Mouse (Mus musculus) limb, embryonic 14.5 days (tissue): ENCODE data around the gene Hk3. TPM values are rescaled to one million over a fixed set of nuclear protein-coding genes. Genes with fewer than 3 reads are reported as not detected.
A peak's percentile ranks its signal among the peaks of the same experiment; 100 is the strongest.

Source experiments
- ATAC-seq: fragments of 200-750 bp; cut with Nextera tagmentation; 2 replicates; pipeline ENCODE4 v1.8.0; 2017; ENCODE audit warnings: low read depth, moderate number of reproducible peaks, moderate TSS enrichment; ENCODE audit not compliant: low FRiP score
- DNase-seq: peaks from one replicate; pipeline ENCODE4 v3.0.0-alpha.2; 2015; ENCODE audit warnings: low spot score
- H3K27ac ChIP-seq: fragments of 300-500 bp; sonication (generic); replicated peaks from 2 replicates; pipeline ENCODE4 v1.5.1; 2014; ENCODE audit warnings: low read depth, mild to moderate bottlenecking, low read length, moderate library complexity, mixed read lengths
- H3K27me3 ChIP-seq: fragments of 300-500 bp; sonication (generic); 2 replicates; pipeline ENCODE4 v1.6.1; 2014; ENCODE audit warnings: low read length, mixed read lengths; ENCODE audit not compliant: control insufficient read depth, insufficient read depth
- H3K36me3 ChIP-seq: fragments of 300-500 bp; sonication (generic); 2 replicates; pipeline ENCODE4 v1.6.1; 2014; ENCODE audit warnings: mild to moderate bottlenecking, low read length, moderate library complexity, mixed read lengths; ENCODE audit not compliant: control insufficient read depth, insufficient read depth
- H3K4me1 ChIP-seq: fragments of 300-500 bp; sonication (generic); 2 replicates; pipeline ENCODE4 v1.6.1; 2014; ENCODE audit warnings: antibody characterized with exemption, low read length, mixed read lengths; ENCODE audit not compliant: control insufficient read depth, insufficient read depth
- H3K4me2 ChIP-seq: fragments of 300-500 bp; sonication (generic); replicated peaks from 2 replicates; pipeline ENCODE4 v1.6.1; 2014; ENCODE audit warnings: low read depth, mild to moderate bottlenecking, low read length, moderate library complexity; ENCODE audit not compliant: severe bottlenecking
- H3K4me3 ChIP-seq: fragments of 300-500 bp; sonication (generic); replicated peaks from 2 replicates; pipeline ENCODE4 v1.5.1; 2014; ENCODE audit warnings: low read length
- H3K9ac ChIP-seq: fragments of 300-500 bp; sonication (generic); 2 replicates; pipeline ENCODE4 v1.6.1; 2014; ENCODE audit warnings: mild to moderate bottlenecking, low read depth, low read length, moderate library complexity; ENCODE audit not compliant: severe bottlenecking
- H3K9me3 ChIP-seq: fragments of 300-500 bp; sonication (generic); 2 replicates; pipeline ENCODE4 v1.6.1; 2016; ENCODE audit warnings: low read length; ENCODE audit not compliant: control insufficient read depth
- POLR2A ChIP-seq: fragments of 200-500 bp; IDR thresholded peaks from 2 replicates; pipeline ENCODE4 v1.8.0; 2012; ENCODE audit warnings: inconsistent platforms, mild to moderate bottlenecking, moderate library complexity, borderline replicate concordance; ENCODE audit not compliant: insufficient read depth, insufficient read length; ENCODE audit errors: extremely low read depth
- WGBS: fragments of 180-500 bp; shearing (Covaris S2); extraction: QIAGEN DNeasy Blood & Tissue Kit; methylation state at CpG from one replicate; pipeline ENCODE4 v1.1.7; 2014; 5-methylcytosine and 5-hydroxymethylcytosine counted together
- polyA plus RNA-seq, 2 experiments: library from polyadenylated mRNA; depleted of rRNA in 1 of 2; stranded (reverse) in 1 of 2; unstranded in 1 of 2; fragments of >200 nt; fragmentation: Nextera tagmentation in 1 of 2; extraction: Ambion mirVana in 1 of 2; gene quantifications; 2 replicates each; pipeline versions ENCODE4 v1.2.1 to v1.2.3; 2012 to 2014

Gene Hk3
- polyA plus RNA-seq, 2 experiments = 1.5 to 1.7 TPM

GRCm38 (mm10) chr13:54970521-54971247 is 50.5 kb downstream of the Hk3 start:
- no peaks in the 10 kb centered on the region for H3K36me3 ChIP-seq
- H3K9me3 ChIP-seq = no peaks in the 10 kb centered on the region
- no peak overlapping the region for H3K27ac ChIP-seq
- no peaks in the 10 kb centered on the region for H3K27me3 ChIP-seq
- no peak for TF ChIP-seq POLR2A
- no peak overlapping the region for H3K4me2 ChIP-seq
- no peak overlapping the region for H3K4me3 ChIP-seq
- H3K4me1 ChIP-seq = no peaks in the 10 kb centered on the region
- no peak for ATAC-seq
- no peak overlapping the region for H3K9ac ChIP-seq
- 36% methylated on average over 14 of the region's 14 CpGs for WGBS
- peak; percentile 72 for DNase-seq

DNA sequence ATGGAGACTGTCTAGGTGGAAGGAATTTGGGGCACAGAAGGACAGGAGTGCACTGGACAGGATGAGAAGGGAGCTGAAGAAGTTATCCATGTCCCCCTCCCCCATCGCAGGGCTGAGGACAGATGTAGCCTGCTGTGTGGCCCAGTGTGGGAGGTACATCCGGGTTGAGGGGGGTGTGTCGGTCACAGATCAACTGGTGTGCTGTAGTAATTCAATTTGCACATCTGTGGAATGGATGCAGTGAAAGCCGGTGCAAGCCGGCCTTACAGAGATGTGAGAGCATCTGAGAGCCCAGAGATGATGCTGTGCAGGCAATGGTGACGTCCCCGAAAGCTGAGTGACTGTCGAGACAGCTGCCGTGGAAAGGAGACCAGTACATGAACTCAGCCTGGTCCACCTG is 51.7 kb downstream of the Hk3 start:
- TF ChIP-seq POLR2A = no peak
- no peak overlapping the region for H3K4me3 ChIP-seq

DNA sequence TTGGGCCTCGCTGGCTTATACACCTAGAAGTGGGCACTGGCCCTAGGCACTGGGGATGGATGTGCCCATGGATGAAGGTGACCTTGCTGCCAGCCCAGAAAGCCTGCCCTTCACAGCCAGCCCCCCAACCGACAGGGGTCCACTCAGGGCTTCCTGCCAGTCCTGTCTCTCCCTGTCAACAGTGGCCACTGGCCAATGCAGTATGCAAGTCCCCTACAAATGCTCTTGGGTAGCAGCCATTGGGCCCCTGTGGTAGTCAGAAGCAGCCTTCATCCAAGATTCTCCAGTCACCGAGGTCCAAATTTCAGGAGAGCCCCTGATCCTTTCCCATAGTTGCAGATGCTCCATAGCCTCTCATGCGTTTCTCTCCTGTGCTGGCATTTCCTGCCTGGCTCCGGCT is 52.5 kb downstream of the Hk3 start:
- WGBS = 60% methylated on average over 5 of the region's 5 CpGs
- H3K9ac ChIP-seq = no peak overlapping the region
- ATAC-seq (no peak), DNase-seq (no peak)
- no peaks in the 10 kb centered on the region for H3K4me1 ChIP-seq
- H3K4me2 ChIP-seq = no peak overlapping the region
- H3K4me3 ChIP-seq = no peak overlapping the region
- H3K27me3 ChIP-seq = no peaks in the 10 kb centered on the region
- H3K27ac ChIP-seq = no peak overlapping the region
- no peaks in the 10 kb centered on the region for H3K9me3 ChIP-seq
- H3K36me3 ChIP-seq = no peaks in the 10 kb centered on the region
- TF ChIP-seq POLR2A = no peak

More for the DNA sequence above, 51.7 kb downstream of the Hk3 start:
- no peak overlapping the region for H3K27ac ChIP-seq
- no peak for DNase-seq
- no peak for ATAC-seq
- H3K4me2 ChIP-seq = no peak overlapping the region
- WGBS = 43% methylated on average over 9 of the region's 9 CpGs
- no peaks in the 10 kb centered on the region for H3K4me1 ChIP-seq
- no peaks in the 10 kb centered on the region for H3K36me3 ChIP-seq
- no peaks in the 10 kb centered on the region for H3K27me3 ChIP-seq
- no peak overlapping the region for H3K9ac ChIP-seq
- H3K9me3 ChIP-seq = no peaks in the 10 kb centered on the region

DNA sequence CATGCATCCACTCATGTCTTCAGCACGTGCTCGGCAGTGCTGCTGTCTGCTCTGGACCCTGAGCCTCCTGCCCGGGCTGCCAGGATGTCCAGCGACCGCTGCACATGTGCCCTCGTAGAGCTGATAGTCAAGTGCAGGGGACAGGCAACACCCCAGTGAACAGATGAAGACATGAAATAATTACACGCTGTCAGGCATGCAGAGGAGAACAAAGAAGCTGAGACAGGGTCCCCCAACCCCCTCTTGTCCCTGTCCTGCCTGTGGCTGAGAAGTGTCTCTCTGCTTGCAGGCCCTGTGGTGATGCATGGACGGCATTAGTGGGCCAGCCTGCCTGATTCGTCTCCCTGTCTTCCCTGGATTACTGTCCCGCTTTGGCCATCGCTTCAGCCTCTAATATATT is 53.7 kb downstream of the Hk3 start:
- Histone ChIP-seq H3K9me3 (no peaks in the 10 kb centered on the region), H3K36me3 (no peaks in the 10 kb centered on the region), H3K27ac (no peak overlapping the region), H3K27me3 (no peaks in the 10 kb centered on the region), H3K9ac (no peak overlapping the region), H3K4me2 (no peak overlapping the region), H3K4me3 (no peak overlapping the region), H3K4me1 (no peaks in the 10 kb centered on the region)
- DNase-seq (no peak), ATAC-seq (no peak)
- 65% methylated on average over 11 of the region's 11 CpGs for WGBS
- no peak for TF ChIP-seq POLR2A

DNA sequence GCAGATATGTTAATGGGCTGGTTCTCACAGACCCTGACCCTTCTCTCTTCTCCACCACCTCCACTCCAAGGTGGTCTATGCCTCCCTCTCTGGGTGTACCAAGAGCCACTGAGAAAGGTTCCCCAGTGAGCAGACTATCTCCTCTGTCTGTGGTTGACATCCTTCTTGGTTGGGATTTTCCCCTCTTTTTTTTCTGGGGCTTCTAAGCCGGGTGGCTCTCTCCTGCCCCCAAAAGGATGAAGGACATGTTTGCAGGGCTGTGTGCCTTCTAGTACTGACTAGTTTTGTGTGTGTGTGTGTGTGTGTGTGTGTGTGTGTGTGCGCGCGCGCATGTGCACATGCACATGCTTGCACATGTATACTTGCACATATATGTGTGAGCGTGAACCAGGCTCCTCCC is 55.9 kb downstream of the Hk3 start:
- Histone ChIP-seq H3K27me3 (no peaks in the 10 kb centered on the region), H3K4me2 (no peak overlapping the region), H3K36me3 (no peaks in the 10 kb centered on the region), H3K9ac (no peak overlapping the region), H3K4me3 (no peak overlapping the region), H3K9me3 (no peaks in the 10 kb centered on the region), H3K4me1 (no peaks in the 10 kb centered on the region), H3K27ac (no peak overlapping the region)
- WGBS = 90% methylated on average over 6 of the region's 6 CpGs
- no peak for ATAC-seq
- no peak for TF ChIP-seq POLR2A
- no peak for DNase-seq
